Mouse (Mus musculus) neural tube, embryonic 11.5 days (tissue): ENCODE measurements around the gene Lrch3. TPM values are rescaled to one million over a fixed set of nuclear protein-coding genes. Genes with fewer than 3 reads are reported as not detected.
A peak's percentile ranks its signal among the peaks of the same experiment; 100 is the strongest.

ENCODE experiments used
- ATAC-seq: fragments of 200-750 bp; cut with Nextera tagmentation; 2 replicates; pipeline ENCODE4 v1.8.0; 2017; ENCODE audit warnings: moderate number of reproducible peaks, mild to moderate bottlenecking, moderate TSS enrichment, moderate library complexity; ENCODE audit not compliant: insufficient read depth, low FRiP score, low TSS enrichment
- DNase-seq: peaks from one replicate; pipeline ENCODE4 v3.0.0-alpha.2; 2015; ENCODE audit warnings: low spot score
- H3K27ac ChIP-seq: fragments of 300-500 bp; sonication (generic); 2 replicates; pipeline ENCODE4 v1.5.1; 2014; ENCODE audit warnings: low read depth, mild to moderate bottlenecking, low read length
- H3K27me3 ChIP-seq: fragments of 300-500 bp; sonication (generic); 2 replicates; pipeline ENCODE4 v1.6.1; 2014; ENCODE audit warnings: mild to moderate bottlenecking, low read length, mixed read lengths; ENCODE audit not compliant: control insufficient read depth, insufficient read depth
- H3K36me3 ChIP-seq: fragments of 300-500 bp; sonication (generic); 2 replicates; pipeline ENCODE4 v1.6.1; 2014; ENCODE audit warnings: mild to moderate bottlenecking, low read length, moderate library complexity, mixed read lengths; ENCODE audit not compliant: control insufficient read depth, insufficient read depth
- H3K4me1 ChIP-seq: fragments of 300-500 bp; sonication (generic); 2 replicates; pipeline ENCODE4 v1.6.1; 2014; ENCODE audit warnings: low read length, mixed read lengths; ENCODE audit not compliant: control insufficient read depth, insufficient read depth
- H3K4me2 ChIP-seq: fragments of 300-500 bp; sonication (generic); 2 replicates; pipeline ENCODE4 v1.6.1; 2014; ENCODE audit warnings: low read depth, mild to moderate bottlenecking, moderate library complexity
- H3K4me3 ChIP-seq: fragments of 300-500 bp; sonication (generic); 2 replicates; pipeline ENCODE4 v1.5.1; 2014; ENCODE audit warnings: low read depth, low read length
- H3K9ac ChIP-seq: fragments of 300-500 bp; sonication (generic); 2 replicates; pipeline ENCODE4 v1.6.1; 2014; ENCODE audit warnings: mild to moderate bottlenecking, low read length
- H3K9me3 ChIP-seq: fragments of 300-500 bp; sonication (generic); 2 replicates; pipeline ENCODE4 v1.6.1; 2016; ENCODE audit warnings: low read length; ENCODE audit not compliant: control insufficient read depth
- WGBS: fragments of 180-500 bp; shearing (Covaris S2); extraction: QIAGEN DNeasy Blood & Tissue Kit; methylation state at CpG from one replicate; pipeline ENCODE4 v1.1.7; 2014; 5-methylcytosine and 5-hydroxymethylcytosine counted together
- polyA plus RNA-seq: library from polyadenylated mRNA; unstranded; fragments of >200 nt; fragmentation: Nextera tagmentation; extraction: Ambion mirVana; gene quantifications from 2 replicates; pipeline ENCODE4 v1.2.1, GENCODE M21; 2014

The Lrch3 gene
- polyA plus RNA-seq, 1 experiment from 2014 or later: 42.4 TPM

DNA sequence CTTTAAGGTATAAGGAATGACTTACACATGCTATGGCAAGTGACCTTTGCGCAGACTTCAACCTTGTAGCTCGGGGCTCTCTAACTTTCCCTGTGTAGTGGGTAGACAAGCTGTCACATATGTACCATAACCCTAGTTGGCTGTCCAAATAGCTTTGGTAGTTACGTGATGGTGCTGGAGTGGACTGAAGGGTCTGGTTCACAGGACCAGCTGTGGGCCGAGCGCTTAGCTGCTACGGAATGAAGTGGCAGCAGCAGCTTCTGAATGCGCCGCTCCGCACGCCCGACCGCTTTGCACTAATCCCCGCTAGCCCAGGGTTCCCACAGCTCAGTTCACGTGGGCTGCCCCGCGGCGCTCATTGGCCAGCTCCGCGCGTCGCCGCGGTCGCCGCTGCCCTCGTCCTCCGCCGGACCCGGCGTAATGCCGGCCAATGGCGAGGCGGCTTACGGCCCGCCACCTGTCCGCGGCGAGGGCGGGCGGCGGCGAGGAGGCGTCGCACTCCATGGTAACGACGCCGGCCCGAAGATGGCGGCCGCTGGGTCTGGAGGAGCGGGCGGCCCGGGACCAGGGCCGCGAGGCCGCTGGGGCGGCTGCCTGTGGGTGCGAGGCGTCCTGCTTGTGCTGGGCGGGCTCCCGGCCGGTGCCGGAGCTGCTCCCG is 148.3 kb downstream of the Lrch3 start, which contains the start of gene Lmln:
TSS of gene Lmln (plus strand) at position 498 of the 658 bp plus-strand sequence.
- ATAC-seq (peak; percentile 98), DNase-seq (peak; percentile 97)
- H3K27me3 ChIP-seq: no peaks in the 10 kb centered on the region
- WGBS: under 1% methylated on average over 55 of the region's 64 CpGs
- peak within 1 kb of the TSS; percentile 80 for H3K4me2 ChIP-seq
- peak within 1 kb of the TSS; percentile 60; the same call in 1 of the 2 replicates for H3K27ac ChIP-seq
- H3K4me1 ChIP-seq: peaks cover 24% of the 10 kb centered on the region
- H3K36me3 ChIP-seq: peaks cover 13% of the 10 kb centered on the region
- no peaks in the 10 kb centered on the region for H3K9me3 ChIP-seq
- peak within 1 kb of the TSS; percentile 68 for H3K4me3 ChIP-seq
- H3K9ac ChIP-seq: peak within 1 kb of the TSS; percentile 74

DNA sequence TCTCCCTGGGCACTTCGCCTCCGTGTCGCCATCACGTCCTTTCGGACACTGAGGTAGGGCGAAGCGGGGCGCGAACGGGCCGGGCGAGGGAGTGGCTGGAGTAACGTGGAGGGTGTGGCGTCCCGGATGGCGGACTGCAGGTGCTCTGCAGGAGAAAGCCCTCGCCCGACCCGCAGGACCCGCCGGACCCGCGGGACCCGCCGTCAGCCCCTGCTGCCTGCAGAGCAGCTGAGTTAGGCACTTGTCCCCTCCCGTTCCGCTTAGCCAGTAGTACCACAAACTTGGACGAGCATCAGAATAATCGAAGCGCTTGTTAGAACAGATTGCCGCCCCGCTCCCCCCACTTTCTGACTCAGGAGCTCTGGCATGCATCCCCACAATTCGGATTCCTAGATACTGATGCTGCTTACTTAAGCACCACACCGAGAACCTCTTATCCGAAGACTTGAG is 148.8 kb downstream of the Lrch3 start:
- Histone ChIP-seq H3K4me2 (peak overlapping the region; percentile 80), H3K4me3 (peak overlapping the region; percentile 68), H3K9ac (peak overlapping the region; percentile 74), H3K9me3 (no peaks in the 10 kb centered on the region), H3K4me1 (peaks cover 21% of the 10 kb centered on the region), H3K36me3 (peaks cover 13% of the 10 kb centered on the region), H3K27ac (0 out of 2 replicates have a peak overlapping the region, but pooled peaks have one; percentile 60), H3K27me3 (no peaks in the 10 kb centered on the region)
- ATAC-seq (no peak; the same call in 1 of the 2 replicates), DNase-seq (no peak)
- WGBS: under 1% methylated on average over 35 of the region's 35 CpGs

DNA sequence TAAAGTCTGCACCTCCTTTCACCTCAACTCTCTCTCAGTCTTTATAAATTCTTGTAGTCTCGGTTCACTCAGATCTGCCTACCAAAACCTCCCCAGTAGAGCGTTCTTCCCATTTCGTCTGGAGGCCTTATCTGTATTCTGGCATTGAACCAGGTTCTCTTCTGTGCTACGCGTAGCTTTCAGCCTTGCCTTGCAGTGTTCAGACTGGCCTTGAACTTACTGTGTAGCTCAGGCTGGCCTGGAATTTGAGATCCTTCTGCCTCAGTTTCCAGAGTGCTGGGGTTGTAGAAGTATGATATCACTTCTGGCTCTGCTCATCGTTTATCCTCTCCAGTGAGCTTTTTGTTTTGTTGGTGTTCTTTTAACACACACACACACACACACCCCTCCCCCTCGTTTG is 149.4 kb downstream of the Lrch3 start:
- H3K4me1 ChIP-seq: peaks cover 15% of the 10 kb centered on the region
- peak overlapping the region; percentile 74 for H3K9ac ChIP-seq
- ATAC-seq (no peak), DNase-seq (no peak)
- H3K27ac ChIP-seq: no peak overlapping the region
- 30% methylated on average over 7 of the region's 7 CpGs for WGBS
- no peaks in the 10 kb centered on the region for H3K9me3 ChIP-seq
- H3K4me2 ChIP-seq: peak overlapping the region; percentile 80
- H3K4me3 ChIP-seq: peak overlapping the region; percentile 68
- H3K36me3 ChIP-seq: peaks cover 13% of the 10 kb centered on the region
- no peaks in the 10 kb centered on the region for H3K27me3 ChIP-seq

DNA sequence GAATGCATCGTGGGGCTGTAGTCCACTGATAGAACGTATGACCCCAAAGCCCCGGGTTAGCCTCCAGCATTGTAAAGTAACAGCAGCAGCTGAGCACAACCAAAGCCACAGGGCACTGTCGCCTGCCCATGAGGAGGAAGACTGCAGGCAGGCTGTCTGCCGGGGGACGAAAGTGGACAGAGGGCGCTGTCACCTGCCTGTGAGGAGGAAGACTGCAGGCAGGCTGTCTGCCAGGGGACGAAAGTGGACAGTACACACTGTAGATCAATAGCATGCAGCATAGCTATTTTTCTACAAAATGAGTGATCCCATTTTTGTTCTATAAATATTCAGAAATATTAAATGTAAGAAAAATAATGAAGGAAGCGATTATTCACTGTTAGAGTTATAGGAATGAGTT is 150.7 kb downstream of the Lrch3 start:
- WGBS: 81% methylated on average over 9 of the region's 9 CpGs
- H3K4me3 ChIP-seq: no peak overlapping the region
- H3K4me1 ChIP-seq: peaks cover 15% of the 10 kb centered on the region
- no peak overlapping the region for H3K9ac ChIP-seq
- no peaks in the 10 kb centered on the region for H3K27me3 ChIP-seq
- no peak for ATAC-seq
- no peak overlapping the region for H3K27ac ChIP-seq
- no peaks in the 10 kb centered on the region for H3K9me3 ChIP-seq
- DNase-seq: no peak
- H3K4me2 ChIP-seq: no peak overlapping the region
- H3K36me3 ChIP-seq: peaks cover 6% of the 10 kb centered on the region

Other genes starting within 250 kb of the Lrch3 start
- 0.49 and 0.54 TPM in 2 replicates for gene Muc4, start 178.2 kb upstream of the Lrch3 start, polyA plus RNA-seq
- gene Muc20, start 116.7 kb upstream of the Lrch3 start, polyA plus RNA-seq: not detected in 2 replicates
- not detected in 2 replicates for gene Smbd1, start 103.6 kb upstream of the Lrch3 start, polyA plus RNA-seq
- 122 and 127 TPM in 2 replicates for gene Fyttd1, start 36.6 kb upstream of the Lrch3 start, polyA plus RNA-seq
- 18.1 and 21.2 TPM in 2 replicates for gene Rubcn, start 36.3 kb upstream of the Lrch3 start, polyA plus RNA-seq
- gene Iqcg, start 142.1 kb downstream of the Lrch3 start, polyA plus RNA-seq: 4.4 and 5.0 TPM in 2 replicates
- gene Rpl35a, start 142.4 kb downstream of the Lrch3 start, polyA plus RNA-seq: 780 and 838 TPM in 2 replicates
- gene Lmln, start 148.4 kb downstream of the Lrch3 start, polyA plus RNA-seq: 2.5 and 3.8 TPM in 2 replicates